Mouse (Mus musculus) CH12.LX (cell line): ENCODE results near the gene Vps41. TPM values are rescaled to one million over a fixed set of nuclear protein-coding genes. Genes with fewer than 3 reads are reported as not detected.

Source experiments
- DNase-seq: peaks from one replicate; pipeline ENCODE4 v3.0.0-alpha.2; 2013; ENCODE audit errors: extremely low read depth
- H3K27ac ChIP-seq: 2 replicates; pipeline ENCODE4 v1.5.1; 2012; ENCODE audit warnings: low read depth, mild to moderate bottlenecking, control low read depth, moderate library complexity; ENCODE audit not compliant: insufficient read depth
- H3K27me3 ChIP-seq: replicated peaks from 2 replicates; pipeline ENCODE3; 2012; ENCODE audit warnings: inconsistent platforms
- H3K36me3 ChIP-seq, 2 experiments: replicated peaks in 1 of 2; 2 replicates each; pipeline versions ENCODE3 to v1.6.1; 2012; ENCODE audit warnings: inconsistent platforms in 1 of 2, low read length in 1 of 2, mild to moderate bottlenecking in 1 of 2, mixed read lengths in 1 of 2, moderate library complexity in 1 of 2; ENCODE audit not compliant: control insufficient read depth in 1 of 2, insufficient read depth in 1 of 2
- H3K4me1 ChIP-seq, 2 experiments: 2 replicates each; pipeline ENCODE4 v1.6.1; 2012; ENCODE audit warnings: inconsistent platforms in 1 of 2, moderate library complexity in 1 of 2; ENCODE audit not compliant: insufficient read depth in 2 of 2, control insufficient read depth in 1 of 2
- H3K4me2 ChIP-seq: 2 replicates; pipeline ENCODE4 v1.6.1; 2012; ENCODE audit warnings: low read depth, mild to moderate bottlenecking, control low read depth; ENCODE audit not compliant: poor library complexity, insufficient read depth, severe bottlenecking
- H3K4me3 ChIP-seq, 3 experiments: fragments of 150-350 bp in 1 of 3; sonication (generic) in 1 of 3; replicated peaks in 1 of 3; 2 replicates each; pipeline versions ENCODE3 to v1.5.1; 2011 to 2012; ENCODE audit warnings: low read depth in 2 of 3, low read length in 2 of 3, mild to moderate bottlenecking in 2 of 3, moderate library complexity in 2 of 3, control low read depth in 1 of 3, improper control_type of control experiment in 1 of 3, inconsistent platforms in 1 of 3, mixed read lengths in 1 of 3; ENCODE audit not compliant: poor library complexity in 1 of 3
- H3K79me2 ChIP-seq: replicated peaks from 2 replicates; pipeline ENCODE4 v1.6.1; 2012; ENCODE audit warnings: mild to moderate bottlenecking, moderate library complexity; ENCODE audit not compliant: control insufficient read depth, poor library complexity, insufficient read depth, severe bottlenecking; ENCODE audit errors: extremely low read depth
- H3K9ac ChIP-seq: 2 replicates; pipeline ENCODE4 v1.6.1; 2012; ENCODE audit warnings: low read depth, mild to moderate bottlenecking, control low read depth, moderate library complexity; ENCODE audit not compliant: insufficient read depth
- H3K9me3 ChIP-seq: replicated peaks from 2 replicates; pipeline ENCODE3; 2012; ENCODE audit warnings: low read length, inconsistent platforms, mixed read lengths
- BHLHE40 ChIP-seq: IDR thresholded peaks from 2 replicates; pipeline ENCODE4 v1.6.1; 2011; ENCODE audit warnings: mild to moderate bottlenecking, low read depth, low read length, improper control_type of control experiment
- CHD2 ChIP-seq: IDR thresholded peaks from 2 replicates; pipeline ENCODE4 v1.6.1; 2011; ENCODE audit warnings: low read length, improper control_type of control experiment
- CTCF ChIP-seq, 2 experiments: IDR thresholded peaks in 1 of 2; conservative IDR thresholded peaks in 1 of 2; 2 replicates each; pipeline ENCODE4 v1.5.1; 2011 to 2012; ENCODE audit warnings: low read depth in 2 of 2, low read length in 2 of 2, improper control_type of control experiment in 1 of 2, inconsistent platforms in 1 of 2, mild to moderate bottlenecking in 1 of 2, moderate library complexity in 1 of 2
- E2F4 ChIP-seq: IDR thresholded peaks from 2 replicates; pipeline ENCODE4 v1.6.1; 2011; ENCODE audit warnings: low read depth, low read length, improper control_type of control experiment; ENCODE audit not compliant: insufficient replicate concordance
- EP300 ChIP-seq: IDR thresholded peaks from 2 replicates; pipeline ENCODE4 v1.6.1; 2011; ENCODE audit warnings: low read length, improper control_type of control experiment
- ETS1 ChIP-seq: conservative IDR thresholded peaks from 2 replicates; pipeline ENCODE4 v1.6.1; 2012; ENCODE audit warnings: low read depth, mild to moderate bottlenecking, inconsistent platforms, low read length, improper control_type of control experiment, moderate library complexity
- HCFC1 ChIP-seq: IDR thresholded peaks from 2 replicates; pipeline ENCODE4 v1.6.1; 2012; ENCODE audit warnings: low read depth, mild to moderate bottlenecking, inconsistent platforms, low read length, improper control_type of control experiment
- IRF4 ChIP-seq: IDR thresholded peaks from 2 replicates; pipeline ENCODE4 v1.6.1; 2014; ENCODE audit warnings: low read depth, mild to moderate bottlenecking, inconsistent platforms, low read length, improper control_type of control experiment
- JUN ChIP-seq: IDR thresholded peaks from 2 replicates; pipeline ENCODE4 v1.6.1; 2011; ENCODE audit warnings: low read depth, mild to moderate bottlenecking, low read length, improper control_type of control experiment, moderate library complexity; ENCODE audit not compliant: insufficient read depth
- MAZ ChIP-seq: IDR thresholded peaks from 2 replicates; pipeline ENCODE4 v1.6.1; 2012; ENCODE audit warnings: low read depth, mild to moderate bottlenecking, inconsistent platforms, low read length, improper control_type of control experiment, moderate library complexity
- MXI1 ChIP-seq: IDR thresholded peaks from 2 replicates; pipeline ENCODE4 v1.6.1; 2011; ENCODE audit warnings: mild to moderate bottlenecking, low read depth, low read length, improper control_type of control experiment
- MYC ChIP-seq: IDR thresholded peaks from 2 replicates; pipeline ENCODE4 v1.6.1; 2011; ENCODE audit warnings: low read depth, mild to moderate bottlenecking, improper control_type of control experiment, low read length
- NELFE ChIP-seq: IDR thresholded peaks from 2 replicates; pipeline ENCODE4 v1.6.1; 2011; ENCODE audit warnings: low read depth, low read length, improper control_type of control experiment
- PAX5 ChIP-seq: IDR thresholded peaks from 2 replicates; pipeline ENCODE4 v1.6.1; 2012; ENCODE audit warnings: low read length, inconsistent platforms, mixed read lengths
- POLR2A ChIP-seq: IDR thresholded peaks from 2 replicates; pipeline ENCODE4 v1.6.1; 2011; ENCODE audit warnings: low read depth, mild to moderate bottlenecking, improper control_type of control experiment, low read length
- POLR2AphosphoS2 ChIP-seq: IDR thresholded peaks from 2 replicates; pipeline ENCODE4 v1.6.1; 2011; ENCODE audit warnings: low read depth, low read length, improper control_type of control experiment
- SIN3A ChIP-seq: IDR thresholded peaks from 2 replicates; pipeline ENCODE4 v1.6.1; 2012; ENCODE audit warnings: low read length, improper control_type of control experiment, inconsistent platforms
- SMC3 ChIP-seq: IDR thresholded peaks from 2 replicates; pipeline ENCODE4 v1.6.1; 2011; ENCODE audit warnings: low read depth, low read length, improper control_type of control experiment
- USF1 ChIP-seq: IDR thresholded peaks from 2 replicates; pipeline ENCODE4 v1.6.1; 2014; ENCODE audit warnings: low read depth, mild to moderate bottlenecking, inconsistent platforms, low read length, improper control_type of control experiment
- dilution Hi-C: fragments of 300-500 bp; cut with MboI; formaldehyde crosslinking; loops from 2 replicates; pipeline ENCODE4 v1.14.3; 2020; ENCODE audit warnings: low sequenced_read_pairs; ENCODE audit not compliant: extremely low pct_unique_long_range_greater_than_20kb, extremely low pct_ligation_motif_present
- in situ Hi-C: fragments of 300-500 bp; cut with MboI; formaldehyde crosslinking; loops from 3 replicates; pipeline ENCODE4 v1.14.3; 2019; ENCODE audit warnings: low sequenced_read_pairs, low pct_ligation_motif_present, low pct_unique_long_range_greater_than_20kb, mixed read lengths
- polyA plus RNA-seq: library from polyadenylated mRNA; unstranded; fragments of >175 nt; gene quantifications from 2 replicates; pipeline ENCODE4 v1.2.1, GENCODE M21; 2012; ENCODE audit warnings: low read depth; ENCODE audit not compliant: insufficient read length
- total RNA-seq, 2 experiments: library from RNA; depleted of rRNA; stranded (reverse); fragments of 300-350 nt in 1 of 2; fragments of >200 nt in 1 of 2; gene quantifications; 2 replicates each; pipeline ENCODE4 v1.2.3; 2012 to 2014

The Vps41 gene
- total and polyA plus RNA-seq, 3 experiments: 41.7 to 59.2 (median 48.1) TPM

- dilution Hi-C loops (no loop called here), in situ Hi-C loops (no loop called here)
- TF ChIP-seq SMC3 (no peak), CTCF (conservative IDR thresholded peaks at IDR 0.05 in 1 of 2, IDR thresholded peaks at IDR 0.05 in 1 of 2; ENCODE audit: low read depth in 2 of 2, low read length in 2 of 2) (no peak), MYC (no peak), POLR2A (no peak), PAX5 (no peak), MAZ (no peak), ETS1 (no peak), NELFE (no peak), CHD2 (no peak), JUN (no peak), EP300 (no peak), POLR2AphosphoS2 (no peak)
- Histone ChIP-seq H3K27ac (no peak overlapping the region), H3K9me3 (no peaks in the 10 kb centered on the region), H3K36me3 (peaks cover 0 to 5% of the 10 kb centered on the region in 2 experiments), H3K9ac (no peak overlapping the region), H3K4me2 (no peak overlapping the region), H3K4me3 (no peak overlapping the region), H3K27me3 (no peaks in the 10 kb centered on the region), H3K79me2 (no peaks in the 10 kb centered on the region), H3K4me1 (peaks cover 0 to 17% of the 10 kb centered on the region in 2 experiments; a peak in 1 of 4 replicates)
- no peak for DNase-seq
Measured at GRCm38 (mm10) chr13:18761452-18761851, 44.4 kb downstream of the Vps41 start.

DNA sequence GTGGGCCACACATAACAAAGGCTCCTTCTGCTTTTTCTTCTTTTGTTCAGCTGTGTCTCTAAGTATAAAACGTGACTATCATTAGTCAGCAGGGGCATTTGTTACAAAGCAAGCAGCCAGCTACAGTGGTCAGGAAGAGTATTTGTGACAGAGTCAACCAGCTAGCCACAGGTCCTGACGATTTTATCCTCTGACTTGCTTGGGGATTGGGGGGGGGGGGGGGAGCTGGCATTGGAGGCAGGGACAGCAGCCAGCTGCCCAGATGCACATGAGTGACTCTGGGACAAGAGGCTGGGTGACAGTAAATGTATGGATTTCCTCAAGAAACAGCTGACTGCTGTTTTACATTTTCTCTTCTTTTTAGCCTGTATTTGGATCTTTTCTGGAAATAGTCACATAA is 50.8 kb downstream of the Vps41 start:
- in situ Hi-C loops (no loop called here), dilution Hi-C loops (no loop called here)
- H3K4me1 ChIP-seq: peaks cover 4 to 40% of the 10 kb centered on the region in 2 experiments; a peak in 3 of 4 replicates
- no peaks in the 10 kb centered on the region for H3K9me3 ChIP-seq
- peaks cover 0 to 8% of the 10 kb centered on the region in 2 experiments for H3K36me3 ChIP-seq
- no peak for DNase-seq
- H3K79me2 ChIP-seq: no peaks in the 10 kb centered on the region; the same call in 1 of the 2 replicates
- TF ChIP-seq E2F4 (no peak), CTCF (conservative IDR thresholded peaks at IDR 0.05 in 1 of 2, IDR thresholded peaks at IDR 0.05 in 1 of 2; ENCODE audit: low read depth in 2 of 2, low read length in 2 of 2) (no peak), NELFE (no peak)
- H3K27ac ChIP-seq: no peak overlapping the region
- no peak overlapping the region for H3K4me2 ChIP-seq
- H3K27me3 ChIP-seq: no peaks in the 10 kb centered on the region
- H3K9ac ChIP-seq: no peak overlapping the region
- H3K4me3 ChIP-seq: no peak overlapping the region

GRCm38 (mm10) chr13:18768495-18768894 is 51.4 kb downstream of the Vps41 start:
- Histone ChIP-seq H3K27ac (no peak overlapping the region), H3K27me3 (no peaks in the 10 kb centered on the region), H3K79me2 (no peaks in the 10 kb centered on the region; the same call in 1 of the 2 replicates), H3K4me2 (no peak overlapping the region), H3K36me3 (peaks cover 0 to 8% of the 10 kb centered on the region in 2 experiments), H3K4me3 (no peak overlapping the region), H3K4me1 (peaks cover 6 to 44% of the 10 kb centered on the region in 2 experiments; a peak in 3 of 4 replicates), H3K9me3 (no peaks in the 10 kb centered on the region), H3K9ac (no peak overlapping the region)
- in situ Hi-C loops (no loop called here), dilution Hi-C loops (no loop called here)
- no peak for DNase-seq
- TF ChIP-seq PAX5 (no peak), CTCF (conservative IDR thresholded peaks at IDR 0.05 in 1 of 2, IDR thresholded peaks at IDR 0.05 in 1 of 2; ENCODE audit: low read depth in 2 of 2, low read length in 2 of 2) (no peak), BHLHE40 (no peak), MXI1 (no peak), IRF4 (no peak), HCFC1 (no peak), POLR2A (no peak), SIN3A (no peak), USF1 (no peak)
- TF ChIP-seq, all 38 proteins: peak for 0
